In genomic region chr13:52327734-52328133, GRCm38 (mm10) we compare ENCODE assay signal across 21 mouse cellular contexts.
"Had no signal": no experiment of that assay in that cellular context is flagged by ENCODE, and none has a peak within 500 bp of the region (broad histone marks: within the 10 kb centered on the region; RNA-seq: fewer than 3 reads in every experiment).

No protein-coding gene starts in this region.

- H3K4me3 ChIP-seq: gastrocnemius, adult 2 months; heart, embryonic 13.5 days; heart, embryonic 15.5 days; hindbrain, embryonic 10.5 days; hindbrain, embryonic 12.5 days; intestine, embryonic 15.5 days; layer of hippocampus, adult 2 months; limb, embryonic 13.5 days; limb, embryonic 15.5 days; liver, embryonic 12.5 days had no signal

- H3K36me3 ChIP-seq: heart, embryonic 13.5 days; heart, embryonic 15.5 days; hindbrain, embryonic 10.5 days; hindbrain, embryonic 12.5 days; intestine, embryonic 15.5 days; limb, embryonic 13.5 days; limb, embryonic 15.5 days; liver, embryonic 12.5 days had no signal

- H3K4me1 ChIP-seq: heart, embryonic 13.5 days; heart, embryonic 15.5 days; intestine, embryonic 15.5 days; limb, embryonic 15.5 days; liver, embryonic 12.5 days had no signal

- DNase-seq: gastrocnemius, adult 2 months; gastrocnemius, postnatal 10 days; gastrocnemius, postnatal 25 days; heart, postnatal 14 days; heart, postnatal 36 days; kidney, adult 18-20 months; kidney, adult 8-10 months; kidney, postnatal 10 days; kidney, postnatal 25 days; kidney, postnatal 4 days had no signal

- H3K9me3 ChIP-seq: heart, embryonic 13.5 days; heart, embryonic 15.5 days; hindbrain, embryonic 10.5 days; hindbrain, embryonic 12.5 days; intestine, embryonic 15.5 days; limb, embryonic 13.5 days; limb, embryonic 15.5 days; liver, embryonic 12.5 days had no signal

- H3K27me3 ChIP-seq: heart, embryonic 13.5 days; heart, embryonic 15.5 days; hindbrain, embryonic 12.5 days; intestine, embryonic 15.5 days; limb, embryonic 13.5 days; limb, embryonic 15.5 days; liver, embryonic 12.5 days had no signal

- H3K27ac ChIP-seq: gastrocnemius, adult 2 months; heart, embryonic 13.5 days; heart, embryonic 15.5 days; hindbrain, embryonic 10.5 days; hindbrain, embryonic 12.5 days; hindbrain, embryonic 14.5 days; intestine, embryonic 15.5 days; limb, embryonic 13.5 days; limb, embryonic 15.5 days; liver, embryonic 12.5 days; liver, embryonic 14.5 days had no signal
